Mouse (Mus musculus) midbrain, embryonic 16.5 days (tissue): ENCODE data around the gene Lpp. TPM values are rescaled to one million over a fixed set of nuclear protein-coding genes. Genes with fewer than 3 reads are reported as not detected.

Source experiments
- ATAC-seq: fragments of 200-750 bp; cut with Nextera tagmentation; 2 replicates; pipeline ENCODE4 v1.8.0; 2017; ENCODE audit warnings: moderate TSS enrichment
- H3K27ac ChIP-seq: fragments of 300-500 bp; sonication (generic); 2 replicates; pipeline ENCODE4 v1.5.1; 2014; ENCODE audit warnings: mild to moderate bottlenecking, low read length, mixed read lengths
- H3K27me3 ChIP-seq: fragments of 300-500 bp; sonication (generic); 2 replicates; pipeline ENCODE4 v1.6.1; 2014; ENCODE audit warnings: low read depth, low read length, mixed read lengths; ENCODE audit not compliant: control insufficient read depth, insufficient read depth
- H3K36me3 ChIP-seq: fragments of 300-500 bp; sonication (generic); 2 replicates; pipeline ENCODE4 v1.6.1; 2014; ENCODE audit warnings: mild to moderate bottlenecking, low read length, moderate library complexity, mixed read lengths; ENCODE audit not compliant: control insufficient read depth, insufficient read depth
- H3K4me1 ChIP-seq: fragments of 300-500 bp; sonication (generic); 2 replicates; pipeline ENCODE4 v1.6.1; 2014; ENCODE audit warnings: mild to moderate bottlenecking, low read length, mixed read lengths; ENCODE audit not compliant: control insufficient read depth, insufficient read depth
- H3K4me2 ChIP-seq: fragments of 300-500 bp; sonication (generic); 2 replicates; pipeline ENCODE4 v1.6.1; 2014; ENCODE audit warnings: mild to moderate bottlenecking, low read length, mixed read lengths
- H3K4me3 ChIP-seq: fragments of 300-500 bp; sonication (generic); 2 replicates; pipeline ENCODE4 v1.5.1; 2014; ENCODE audit warnings: low read depth, mild to moderate bottlenecking, low read length, moderate library complexity, mixed read lengths
- H3K9ac ChIP-seq: fragments of 300-500 bp; sonication (generic); 2 replicates; pipeline ENCODE4 v1.6.1; 2014; ENCODE audit warnings: low read depth, low read length, mixed read lengths
- H3K9me3 ChIP-seq: fragments of 300-500 bp; sonication (generic); replicated peaks from 2 replicates; pipeline ENCODE4 v1.6.1; 2014; ENCODE audit warnings: mild to moderate bottlenecking, low read length, mixed read lengths; ENCODE audit not compliant: control insufficient read depth, poor library complexity, severe bottlenecking
- WGBS: fragments of 180-500 bp; shearing (Covaris S2); extraction: QIAGEN DNeasy Blood & Tissue Kit; methylation state at CpG from one replicate; pipeline ENCODE4 v1.1.7; 2014; 5-methylcytosine and 5-hydroxymethylcytosine counted together
- polyA plus RNA-seq: library from polyadenylated mRNA; unstranded; fragments of >200 nt; fragmentation: Nextera tagmentation; extraction: Ambion mirVana; gene quantifications from 2 replicates; pipeline ENCODE4 v1.2.1, GENCODE M21; 2015

Gene Lpp
- polyA plus RNA-seq, 1 experiment from 2014 or later = 10.7 TPM

- H3K4me3 ChIP-seq = no peak overlapping the region
- no peak overlapping the region for H3K27ac ChIP-seq
- no peaks in the 10 kb centered on the region for H3K9me3 ChIP-seq
- no peak overlapping the region for H3K9ac ChIP-seq
- no peaks in the 10 kb centered on the region for H3K27me3 ChIP-seq
- no peaks in the 10 kb centered on the region for H3K36me3 ChIP-seq
- WGBS = 82% methylated on average over 5 of the region's 5 CpGs
- ATAC-seq = no peak
- no peak overlapping the region for H3K4me2 ChIP-seq
- no peaks in the 10 kb centered on the region for H3K4me1 ChIP-seq
Observed at GRCm38 (mm10) chr16:24464436-24464835, 71.1 kb downstream of the Lpp start.

- Histone ChIP-seq H3K27ac (no peak overlapping the region), H3K4me1 (no peaks in the 10 kb centered on the region), H3K36me3 (no peaks in the 10 kb centered on the region), H3K27me3 (no peaks in the 10 kb centered on the region), H3K9ac (no peak overlapping the region), H3K4me3 (no peak overlapping the region), H3K9me3 (no peaks in the 10 kb centered on the region), H3K4me2 (no peak overlapping the region)
- no peak for ATAC-seq
- WGBS = 82% methylated on average over 5 of the region's 5 CpGs
Observed at GRCm38 (mm10) chr16:24465633-24466032, 72.3 kb downstream of the Lpp start.

GRCm38 (mm10) chr16:24467544-24468290 is 74.4 kb downstream of the Lpp start:
- Histone ChIP-seq H3K4me1 (no peaks in the 10 kb centered on the region), H3K4me3 (no peak overlapping the region), H3K4me2 (no peak overlapping the region), H3K9ac (no peak overlapping the region), H3K9me3 (no peaks in the 10 kb centered on the region), H3K36me3 (no peaks in the 10 kb centered on the region), H3K27ac (no peak overlapping the region), H3K27me3 (no peaks in the 10 kb centered on the region)
- ATAC-seq = no peak
- 86% methylated on average over 17 of the region's 17 CpGs for WGBS

- Histone ChIP-seq H3K36me3 (no peaks in the 10 kb centered on the region), H3K9me3 (no peaks in the 10 kb centered on the region), H3K4me3 (no peak overlapping the region), H3K9ac (no peak overlapping the region), H3K27ac (no peak overlapping the region), H3K27me3 (no peaks in the 10 kb centered on the region), H3K4me2 (no peak overlapping the region), H3K4me1 (no peaks in the 10 kb centered on the region)
- WGBS = 75% methylated on average over 3 of the region's 3 CpGs
- ATAC-seq = no peak
Observed at GRCm38 (mm10) chr16:24469313-24469712, 76.0 kb downstream of the Lpp start.

GRCm38 (mm10) chr16:24470601-24471000 is 77.3 kb downstream of the Lpp start:
- Histone ChIP-seq H3K9me3 (no peaks in the 10 kb centered on the region), H3K36me3 (no peaks in the 10 kb centered on the region), H3K27ac (no peak overlapping the region), H3K4me1 (no peaks in the 10 kb centered on the region), H3K27me3 (no peaks in the 10 kb centered on the region), H3K9ac (no peak overlapping the region), H3K4me2 (no peak overlapping the region), H3K4me3 (no peak overlapping the region)
- WGBS = 67% methylated on average over 1 of the region's 1 CpGs
- no peak for ATAC-seq

GRCm38 (mm10) chr16:24471029-24471428 is 77.7 kb downstream of the Lpp start:
- Histone ChIP-seq H3K27ac (no peak overlapping the region), H3K9me3 (no peaks in the 10 kb centered on the region), H3K9ac (no peak overlapping the region), H3K36me3 (no peaks in the 10 kb centered on the region), H3K4me2 (no peak overlapping the region), H3K4me3 (no peak overlapping the region), H3K27me3 (no peaks in the 10 kb centered on the region), H3K4me1 (no peaks in the 10 kb centered on the region)
- WGBS = 76% methylated on average over 4 of the region's 4 CpGs
- ATAC-seq = no peak

GRCm38 (mm10) chr16:24471801-24472200 is 78.5 kb downstream of the Lpp start:
- Histone ChIP-seq H3K36me3 (no peaks in the 10 kb centered on the region), H3K4me2 (no peak overlapping the region), H3K27ac (no peak overlapping the region), H3K27me3 (no peaks in the 10 kb centered on the region), H3K9me3 (no peaks in the 10 kb centered on the region), H3K4me1 (no peaks in the 10 kb centered on the region), H3K9ac (no peak overlapping the region), H3K4me3 (no peak overlapping the region)
- no peak for ATAC-seq
- WGBS = 67% methylated on average over 1 of the region's 1 CpGs

GRCm38 (mm10) chr16:24473966-24474365 is 80.7 kb downstream of the Lpp start:
- no peaks in the 10 kb centered on the region for H3K4me1 ChIP-seq
- no peak overlapping the region for H3K9ac ChIP-seq
- WGBS = 82% methylated on average over 3 of the region's 3 CpGs
- no peaks in the 10 kb centered on the region for H3K27me3 ChIP-seq
- no peak for ATAC-seq
- H3K9me3 ChIP-seq = no peaks in the 10 kb centered on the region
- no peak overlapping the region for H3K4me2 ChIP-seq
- no peaks in the 10 kb centered on the region for H3K36me3 ChIP-seq
- no peak overlapping the region for H3K27ac ChIP-seq
- no peak overlapping the region for H3K4me3 ChIP-seq

GRCm38 (mm10) chr16:24474781-24475180 is 81.5 kb downstream of the Lpp start:
- H3K9ac ChIP-seq = no peak overlapping the region
- no peak overlapping the region for H3K27ac ChIP-seq
- no peak overlapping the region for H3K4me3 ChIP-seq
- 74% methylated on average over 6 of the region's 6 CpGs for WGBS
- no peaks in the 10 kb centered on the region for H3K27me3 ChIP-seq
- H3K4me2 ChIP-seq = no peak overlapping the region
- no peaks in the 10 kb centered on the region for H3K9me3 ChIP-seq
- ATAC-seq = no peak
- H3K4me1 ChIP-seq = no peaks in the 10 kb centered on the region
- no peaks in the 10 kb centered on the region for H3K36me3 ChIP-seq
